ENCODE assay signal across 8 mouse cellular contexts in genomic region chr17:21473362-21474190, GRCm38 (mm10). TPM values are rescaled to one million over a fixed set of nuclear protein-coding genes. Genes with fewer than 3 reads are reported as not detected.
DNase-seq lines count a peak whose midpoint lies in the region; ATAC-seq lines count a peak whose summit lies in the region.

No protein-coding gene starts in this region.

- peak; percentile 5 for DNase-seq in midbrain, embryonic 14.5 days
- DNase-seq in c-Kit-positive CD71-positive TER-119-positive erythroid progenitor cells, embryonic 14.5 days (ENCODE audit: low spot score): peak; percentile 12
- peak; percentile 72 for DNase-seq in kidney, adult 9 months
- DNase-seq in lung, postnatal 25 days (ENCODE audit: low spot score): peak; percentile 82
- DNase-seq in frontal cortex, postnatal 25 days (ENCODE audit: low spot score in 2 of 2): no peak
- DNase-seq in frontal cortex, adult 2 months (ENCODE audit: extremely low spot score in 1 of 2, low spot score in 1 of 2): no peak
- DNase-seq in cerebellum, adult 8-10 months: no peak

- H3K27me3 ChIP-seq in midbrain, embryonic 14.5 days (ENCODE audit: control insufficient read depth, insufficient read depth, low read length): no peaks in the 10 kb centered on the region
- no peaks in the 10 kb centered on the region for H3K27me3 ChIP-seq in midbrain, embryonic 13.5 days

- H3K27ac ChIP-seq in midbrain, embryonic 14.5 days (replicated peaks; ENCODE audit: low read depth, low read length): no peak overlapping the region
- no peak overlapping the region for H3K27ac ChIP-seq in midbrain, embryonic 13.5 days

- ATAC-seq in midbrain, embryonic 14.5 days (ENCODE audit: low FRiP score, low TSS enrichment): no peak
- no peak for ATAC-seq in midbrain, embryonic 13.5 days

- H3K4me2 ChIP-seq in midbrain, embryonic 14.5 days (ENCODE audit: low read length): no peak overlapping the region
- no peak overlapping the region for H3K4me2 ChIP-seq in midbrain, embryonic 13.5 days (replicated peaks)

- no peaks in the 10 kb centered on the region for H3K36me3 ChIP-seq in midbrain, embryonic 14.5 days (ENCODE audit: control insufficient read depth, insufficient read depth, low read length)
- no peaks in the 10 kb centered on the region for H3K36me3 ChIP-seq in midbrain, embryonic 13.5 days

- no peaks in the 10 kb centered on the region for H3K4me1 ChIP-seq in midbrain, embryonic 14.5 days (ENCODE audit: control insufficient read depth, insufficient read depth, low read length)
- H3K4me1 ChIP-seq in midbrain, embryonic 13.5 days (replicated peaks): no peaks in the 10 kb centered on the region; the same call in 1 of the 2 replicates

- H3K9ac ChIP-seq in midbrain, embryonic 14.5 days (replicated peaks; ENCODE audit: low read length): no peak overlapping the region
- no peak overlapping the region for H3K9ac ChIP-seq in midbrain, embryonic 13.5 days (replicated peaks)

- no peak overlapping the region for H3K4me3 ChIP-seq in midbrain, embryonic 14.5 days (replicated peaks; ENCODE audit: low read depth, low read length)
- H3K4me3 ChIP-seq in midbrain, embryonic 13.5 days (replicated peaks): no peak overlapping the region

- WGBS in midbrain, embryonic 14.5 days: 29% methylated on average over 14 of the region's 14 CpGs
- WGBS in midbrain, embryonic 13.5 days: 33% methylated on average over 14 of the region's 14 CpGs

- no peaks in the 10 kb centered on the region for H3K9me3 ChIP-seq in midbrain, embryonic 14.5 days (ENCODE audit: control insufficient read depth, low read length)
- H3K9me3 ChIP-seq in midbrain, embryonic 13.5 days: no peaks in the 10 kb centered on the region

RNA-seq across cellular contexts. Expression of gene Zfp53, which starts 15.2 kb away (rescaled TPM):
- 10.9 and 11.4 TPM in 2 replicates for polyA plus RNA-seq in midbrain, embryonic 14.5 days (2014; fragmentation: Nextera tagmentation; extraction: Ambion mirVana)
- polyA plus RNA-seq in midbrain, embryonic 13.5 days (2015; fragmentation: Nextera tagmentation; extraction: Ambion mirVana): 9.5 and 11.1 TPM in 2 replicates
- polyA plus RNA-seq in frontal cortex, adult 2 months (2012; rRNA removed): 2.9 and 3.5 TPM in 2 replicates

RNA-seq across cellular contexts. Expression of gene Zfp51, which starts 23.4 kb away (rescaled TPM):
- polyA plus RNA-seq in midbrain, embryonic 14.5 days (2014; fragmentation: Nextera tagmentation; extraction: Ambion mirVana): 13.9 and 17.5 TPM in 2 replicates
- 16.1 and 16.4 TPM in 2 replicates for polyA plus RNA-seq in midbrain, embryonic 13.5 days (2015; fragmentation: Nextera tagmentation; extraction: Ambion mirVana)
- polyA plus RNA-seq in frontal cortex, adult 2 months (2012; rRNA removed): 3.0 and 4.2 TPM in 2 replicates

RNA-seq across cellular contexts. Expression of gene Zfp54, which starts 50.5 kb away (rescaled TPM):
- polyA plus RNA-seq in midbrain, embryonic 14.5 days (2014; fragmentation: Nextera tagmentation; extraction: Ambion mirVana): 4.3 and 5.4 TPM in 2 replicates
- polyA plus RNA-seq in midbrain, embryonic 13.5 days (2015; fragmentation: Nextera tagmentation; extraction: Ambion mirVana): 3.5 and 4.8 TPM in 2 replicates
- 0.74 and 1.3 TPM in 2 replicates for polyA plus RNA-seq in frontal cortex, adult 2 months (2012; rRNA removed)

Comparison
In these comparisons a context has a peak if more than half of its experiments do, and no peak if none do; other contexts are left out.
1. DNase-seq: peak in midbrain, embryonic 14.5 days (single experiment), c-Kit-positive CD71-positive TER-119-positive erythroid progenitor cells, embryonic 14.5 days (single experiment), kidney, adult 9 months (single experiment) and lung, postnatal 25 days (single experiment); none in frontal cortex, postnatal 25 days (0 of 2), frontal cortex, adult 2 months (0 of 2) and cerebellum, adult 8-10 months (single experiment).